Mouse (Mus musculus) heart, embryonic 15.5 days (tissue): ENCODE measurements around the gene Tmem119. TPM values are rescaled to one million over a fixed set of nuclear protein-coding genes. Genes with fewer than 3 reads are reported as not detected.

Experiments used
- ATAC-seq: fragments of 200-750 bp; cut with Nextera tagmentation; replicated peaks from 2 replicates; pipeline ENCODE4 v1.8.0; 2017; ENCODE audit warnings: low read depth, moderate TSS enrichment; ENCODE audit not compliant: insufficient number of reproducible peaks, insufficient read depth, low FRiP score
- H3K27ac ChIP-seq: fragments of 300-500 bp; sonication (generic); 2 replicates; pipeline ENCODE4 v1.5.1; 2015; ENCODE audit warnings: mild to moderate bottlenecking, inconsistent platforms
- H3K27me3 ChIP-seq: fragments of 300-500 bp; sonication (generic); 2 replicates; pipeline ENCODE4 v1.6.1; 2015; ENCODE audit warnings: inconsistent platforms
- H3K36me3 ChIP-seq: fragments of 300-500 bp; sonication (generic); 2 replicates; pipeline ENCODE4 v1.6.1; 2015; ENCODE audit warnings: mild to moderate bottlenecking, inconsistent platforms
- H3K4me1 ChIP-seq: fragments of 300-500 bp; sonication (generic); replicated peaks from 2 replicates; pipeline ENCODE4 v1.6.1; 2015; ENCODE audit warnings: inconsistent platforms
- H3K4me2 ChIP-seq: fragments of 300-500 bp; sonication (generic); 2 replicates; pipeline ENCODE4 v1.6.1; 2015; ENCODE audit warnings: inconsistent platforms, mild to moderate bottlenecking, moderate library complexity
- H3K4me3 ChIP-seq: fragments of 300-500 bp; sonication (generic); 2 replicates; pipeline ENCODE4 v1.5.1; 2015; ENCODE audit warnings: mild to moderate bottlenecking, inconsistent platforms
- H3K9ac ChIP-seq: fragments of 300-500 bp; sonication (generic); 2 replicates; pipeline ENCODE4 v1.6.1; 2015; ENCODE audit warnings: mild to moderate bottlenecking, inconsistent platforms
- H3K9me3 ChIP-seq: fragments of 300-500 bp; sonication (generic); replicated peaks from 2 replicates; pipeline ENCODE4 v1.6.1; 2016; ENCODE audit warnings: inconsistent platforms
- WGBS: fragments of 180-500 bp; shearing (Covaris S2); methylation state at CpG from one replicate; pipeline ENCODE4 v1.1.7; 2015; ENCODE audit warnings: mixed read lengths; 5-methylcytosine and 5-hydroxymethylcytosine counted together
- polyA plus RNA-seq: library from polyadenylated mRNA; unstranded; fragments of >200 nt; fragmentation: Nextera tagmentation; extraction: Ambion mirVana; gene quantifications from 2 replicates; pipeline ENCODE4 v1.2.1, GENCODE M21; 2015

Tmem119 gene
- polyA plus RNA-seq, 1 experiment from 2014 or later = 23.6 TPM

- ATAC-seq = no peak
- peak overlapping the region; percentile 32; the same call in 1 of the 2 replicates for H3K27ac ChIP-seq
- 87% methylated on average over 15 of the region's 15 CpGs for WGBS
These were observed 24.0 kb downstream of the Tmem119 start for GRCm38 (mm10) chr5:113776128-113776895.

GRCm38 (mm10) chr5:113775585-113775984 lies 24.7 kb downstream of the Tmem119 start:
- H3K4me1 ChIP-seq = peaks cover 11% of the 10 kb centered on the region
- no peak overlapping the region for H3K9ac ChIP-seq
- peaks cover 37% of the 10 kb centered on the region for H3K36me3 ChIP-seq
- H3K4me2 ChIP-seq = no peak overlapping the region
- ATAC-seq = no peak
- no peak overlapping the region for H3K27ac ChIP-seq
- no peaks in the 10 kb centered on the region for H3K9me3 ChIP-seq
- WGBS = 84% methylated on average over 10 of the region's 10 CpGs
- no peaks in the 10 kb centered on the region for H3K27me3 ChIP-seq
- no peak overlapping the region for H3K4me3 ChIP-seq

More at GRCm38 (mm10) chr5:113776128-113776895, 24.0 kb downstream of the Tmem119 start:
- Histone ChIP-seq H3K4me3 (no peak overlapping the region), H3K36me3 (peaks cover 37% of the 10 kb centered on the region), H3K4me2 (no peak overlapping the region), H3K27me3 (no peaks in the 10 kb centered on the region), H3K9me3 (no peaks in the 10 kb centered on the region), H3K4me1 (peaks cover 10% of the 10 kb centered on the region), H3K9ac (no peak overlapping the region)

GRCm38 (mm10) chr5:113773664-113774063 lies 26.7 kb downstream of the Tmem119 start:
- H3K27me3 ChIP-seq = no peaks in the 10 kb centered on the region
- H3K9me3 ChIP-seq = no peaks in the 10 kb centered on the region
- no peak overlapping the region for H3K27ac ChIP-seq
- H3K4me2 ChIP-seq = peak overlapping the region; percentile 96
- ATAC-seq = peak; percentile 25; the same call in 1 of the 2 replicates
- H3K9ac ChIP-seq = peak overlapping the region; percentile 77; the same call in 1 of the 2 replicates
- WGBS = under 1% methylated on average over 7 of the region's 7 CpGs
- H3K4me1 ChIP-seq = peaks cover 24% of the 10 kb centered on the region
- peaks cover 40% of the 10 kb centered on the region for H3K36me3 ChIP-seq
- H3K4me3 ChIP-seq = peak overlapping the region; percentile 100

- H3K9ac ChIP-seq = peak overlapping the region; percentile 77
- H3K27me3 ChIP-seq = no peaks in the 10 kb centered on the region
- 2% methylated on average over 23 of the region's 38 CpGs for WGBS
- H3K4me2 ChIP-seq = peak overlapping the region; percentile 96
- ATAC-seq = peak; percentile 5; the same call in 1 of the 2 replicates
- peak overlapping the region; percentile 100 for H3K4me3 ChIP-seq
- peaks cover 40% of the 10 kb centered on the region for H3K36me3 ChIP-seq
- no peaks in the 10 kb centered on the region for H3K9me3 ChIP-seq
- peaks cover 28% of the 10 kb centered on the region for H3K4me1 ChIP-seq
- peak overlapping the region; percentile 97 for H3K27ac ChIP-seq
These were observed 27.3 kb downstream of the Tmem119 start for GRCm38 (mm10) chr5:113772905-113773519.

- peak within 1 kb of the TSS; percentile 100 for H3K4me3 ChIP-seq
- peaks cover 43% of the 10 kb centered on the region for H3K36me3 ChIP-seq
- peak within 1 kb of the TSS; percentile 96 for H3K4me2 ChIP-seq
- WGBS = under 1% methylated on average over 49 of the region's 49 CpGs
- peaks cover 28% of the 10 kb centered on the region for H3K4me1 ChIP-seq
- peak; percentile 90 for ATAC-seq
- H3K27me3 ChIP-seq = no peaks in the 10 kb centered on the region
- peak within 1 kb of the TSS; percentile 97 for H3K27ac ChIP-seq
- peak within 1 kb of the TSS; percentile 98 for H3K9ac ChIP-seq
- H3K9me3 ChIP-seq = no peaks in the 10 kb centered on the region
These were observed 27.8 kb downstream of the Tmem119 start, which contains the start of the genes Sart3 and Iscu for GRCm38 (mm10) chr5:113772450-113772895. TSS of gene Sart3 (minus strand) at chr5:113772510. TSS of gene Iscu (plus strand) at chr5:113772748.

- Histone ChIP-seq H3K27ac (peak overlapping the region; percentile 97), H3K27me3 (no peaks in the 10 kb centered on the region), H3K4me3 (peak overlapping the region; percentile 100), H3K4me1 (peaks cover 28% of the 10 kb centered on the region), H3K36me3 (peaks cover 42% of the 10 kb centered on the region), H3K9ac (peak overlapping the region; percentile 98), H3K9me3 (no peaks in the 10 kb centered on the region), H3K4me2 (peak overlapping the region; percentile 96)
- ATAC-seq = peak; percentile 79
- WGBS = under 1% methylated on average over 92 of the region's 97 CpGs
These were observed 28.8 kb downstream of the Tmem119 start for GRCm38 (mm10) chr5:113771213-113772162.

GRCm38 (mm10) chr5:113768806-113769205 lies 31.5 kb downstream of the Tmem119 start:
- H3K4me3 ChIP-seq = no peak overlapping the region
- H3K4me2 ChIP-seq = no peak overlapping the region
- no peak for ATAC-seq
- H3K27ac ChIP-seq = no peak overlapping the region
- no peak overlapping the region for H3K9ac ChIP-seq
- H3K9me3 ChIP-seq = no peaks in the 10 kb centered on the region
- no peaks in the 10 kb centered on the region for H3K27me3 ChIP-seq
- H3K4me1 ChIP-seq = peaks cover 25% of the 10 kb centered on the region
- peaks cover 29% of the 10 kb centered on the region for H3K36me3 ChIP-seq
- WGBS = 91% methylated on average over 8 of the region's 8 CpGs

GRCm38 (mm10) chr5:113765641-113766526 lies 34.4 kb downstream of the Tmem119 start:
- no peak overlapping the region for H3K4me3 ChIP-seq
- peaks cover 18% of the 10 kb centered on the region for H3K4me1 ChIP-seq
- no peak overlapping the region for H3K9ac ChIP-seq
- no peaks in the 10 kb centered on the region for H3K27me3 ChIP-seq
- H3K4me2 ChIP-seq = no peak overlapping the region
- ATAC-seq = no peak
- no peak overlapping the region for H3K27ac ChIP-seq
- no peaks in the 10 kb centered on the region for H3K9me3 ChIP-seq
- WGBS = 82% methylated on average over 13 of the region's 13 CpGs
- peaks cover 55% of the 10 kb centered on the region for H3K36me3 ChIP-seq

GRCm38 (mm10) chr5:113764426-113764825 lies 35.9 kb downstream of the Tmem119 start:
- H3K27ac ChIP-seq = no peak overlapping the region
- no peak overlapping the region for H3K4me2 ChIP-seq
- H3K4me1 ChIP-seq = peaks cover 5% of the 10 kb centered on the region
- 85% methylated on average over 7 of the region's 7 CpGs for WGBS
- no peak overlapping the region for H3K4me3 ChIP-seq
- H3K27me3 ChIP-seq = no peaks in the 10 kb centered on the region
- no peak overlapping the region for H3K9ac ChIP-seq
- no peak for ATAC-seq
- H3K36me3 ChIP-seq = peaks cover 69% of the 10 kb centered on the region
- no peaks in the 10 kb centered on the region for H3K9me3 ChIP-seq

GRCm38 (mm10) chr5:113761585-113761984 lies 38.7 kb downstream of the Tmem119 start:
- no peak overlapping the region for H3K9ac ChIP-seq
- H3K9me3 ChIP-seq = no peaks in the 10 kb centered on the region
- ATAC-seq = no peak
- no peak overlapping the region for H3K4me2 ChIP-seq
- H3K36me3 ChIP-seq = peaks cover 74% of the 10 kb centered on the region
- H3K27ac ChIP-seq = no peak overlapping the region
- WGBS = 93% methylated on average over 2 of the region's 2 CpGs
- no peaks in the 10 kb centered on the region for H3K27me3 ChIP-seq
- H3K4me3 ChIP-seq = no peak overlapping the region
- no peaks in the 10 kb centered on the region; the same call in 1 of the 2 replicates for H3K4me1 ChIP-seq
